Mouse (Mus musculus) layer of hippocampus, adult 9-11 months (tissue): ENCODE results near the gene Rtn4ip1.
"Not testable (repeated sequence)": the region's sequence is repeated elsewhere in the genome, so short reads cannot be mapped to it uniquely, and the experiment has no call there.

Experiments
- DNase-seq: peaks from one replicate; pipeline ENCODE4 v3.0.0; 2022

The Rtn4ip1 gene

GRCm38 (mm10) chr10:43901578-43902194 lies at the start of gene Rtn4ip1, which contains the start of gene Qrsl1:
Rtn4ip1 (plus strand) TSS chr10:43901807.
Qrsl1 (minus strand) TSS chr10:43901745.
- peak; percentile 93 for DNase-seq

DNA sequence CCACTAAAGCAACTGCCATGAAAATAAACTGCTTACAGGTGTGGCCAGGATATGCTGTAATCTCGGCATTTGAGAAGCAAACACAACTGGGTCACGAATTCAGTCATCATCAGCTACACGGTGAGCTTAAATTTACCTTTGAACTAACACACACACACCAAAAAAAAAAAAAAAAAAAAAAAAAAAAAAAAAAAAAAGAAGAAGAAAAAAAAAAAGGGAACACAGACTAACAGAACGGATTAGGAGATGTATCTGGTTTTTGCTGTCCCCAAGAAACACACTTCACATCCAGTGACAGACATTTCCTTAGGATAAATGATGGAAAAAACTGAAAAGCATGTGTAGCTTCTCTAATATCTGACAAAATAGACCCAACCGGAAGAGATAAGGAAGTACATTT lies 49.7 kb upstream of the Rtn4ip1 start:
- no peak for DNase-seq

GRCm38 (mm10) chr10:43855916-43856315 lies 45.7 kb upstream of the Rtn4ip1 start:
- no peak for DNase-seq

DNA sequence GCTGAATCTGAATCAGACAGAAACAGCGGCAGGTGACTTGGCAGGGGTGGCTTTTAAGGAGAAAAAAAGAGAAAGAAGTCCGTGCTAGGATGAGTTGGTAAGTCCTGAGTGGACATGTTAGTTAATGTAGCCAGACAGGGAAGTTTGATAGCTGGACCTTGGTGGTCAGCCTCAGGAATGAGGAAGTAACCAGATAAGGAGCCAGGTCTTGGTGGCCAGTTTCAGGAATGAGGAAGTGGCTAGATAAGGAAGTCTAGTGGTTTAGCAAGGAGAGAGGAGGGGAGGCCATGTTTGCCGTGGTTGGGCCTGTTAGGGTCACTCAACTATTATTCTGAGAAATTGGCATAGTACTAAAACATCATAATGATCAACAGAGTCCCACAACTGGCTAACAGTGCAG lies 45.3 kb upstream of the Rtn4ip1 start:
- DNase-seq, result peak; percentile 56

DNA sequence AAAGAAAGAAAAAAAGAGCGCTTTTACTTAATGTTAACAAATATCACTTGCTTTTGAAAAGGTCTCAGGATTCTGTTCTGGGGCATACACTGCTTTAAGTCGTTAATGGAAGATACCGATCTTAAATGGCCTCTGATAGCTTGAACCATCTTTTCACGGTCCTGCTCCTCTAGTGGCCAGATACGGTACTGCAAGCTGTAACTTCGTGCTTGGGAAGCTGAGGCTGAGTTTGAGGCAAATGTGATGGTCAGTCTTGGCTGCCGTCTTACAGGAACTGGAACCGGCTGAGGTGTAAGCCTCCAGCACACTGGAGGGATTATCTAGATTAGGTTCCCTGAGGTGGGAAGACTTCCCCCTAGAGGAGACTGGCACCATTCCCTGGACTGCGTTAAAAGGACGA lies 30.9 kb upstream of the Rtn4ip1 start:
- no peak for DNase-seq

DNA sequence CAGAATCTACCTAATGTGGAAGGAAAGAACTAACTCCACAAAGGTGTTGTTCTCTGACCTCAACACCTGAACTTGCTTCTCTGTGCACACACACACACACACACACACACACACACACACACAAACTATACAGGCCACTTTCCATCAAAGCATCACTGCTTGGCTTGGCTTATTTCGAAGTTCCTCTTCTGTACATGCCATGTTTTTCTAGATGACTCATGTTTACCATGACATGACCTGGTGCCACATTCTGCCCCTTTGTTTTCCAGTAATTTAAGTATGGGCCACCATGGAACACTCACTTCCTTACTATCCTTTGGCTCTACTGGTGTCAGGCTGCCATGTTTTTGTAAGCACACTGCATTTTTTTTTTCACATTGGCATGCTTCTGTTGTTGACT lies 30.1 kb upstream of the Rtn4ip1 start:
- DNase-seq, result no peak

DNA sequence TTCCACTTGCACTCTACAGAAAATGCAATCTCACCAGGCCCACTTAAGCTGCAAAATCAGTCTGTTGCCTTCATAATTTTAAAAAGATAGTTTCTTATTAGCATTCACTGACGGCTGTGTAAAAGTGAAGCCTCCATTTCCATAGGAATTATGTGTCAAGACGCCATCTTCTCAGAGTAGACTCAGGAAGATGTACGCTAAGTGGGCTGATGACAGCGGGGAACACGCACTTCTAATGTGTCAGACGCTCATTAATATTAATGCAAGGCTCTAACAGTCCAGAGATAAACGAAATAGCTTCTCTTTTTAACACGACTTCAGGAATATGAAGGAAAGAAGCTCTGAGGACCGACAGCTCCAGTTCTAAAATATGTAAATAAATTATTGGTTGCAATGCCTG lies 13.9 kb upstream of the Rtn4ip1 start:
- DNase-seq, result no peak

- DNase-seq, result no peak
Measured at GRCm38 (mm10) chr10:43888976-43889375, 12.6 kb upstream of the Rtn4ip1 start.

DNA sequence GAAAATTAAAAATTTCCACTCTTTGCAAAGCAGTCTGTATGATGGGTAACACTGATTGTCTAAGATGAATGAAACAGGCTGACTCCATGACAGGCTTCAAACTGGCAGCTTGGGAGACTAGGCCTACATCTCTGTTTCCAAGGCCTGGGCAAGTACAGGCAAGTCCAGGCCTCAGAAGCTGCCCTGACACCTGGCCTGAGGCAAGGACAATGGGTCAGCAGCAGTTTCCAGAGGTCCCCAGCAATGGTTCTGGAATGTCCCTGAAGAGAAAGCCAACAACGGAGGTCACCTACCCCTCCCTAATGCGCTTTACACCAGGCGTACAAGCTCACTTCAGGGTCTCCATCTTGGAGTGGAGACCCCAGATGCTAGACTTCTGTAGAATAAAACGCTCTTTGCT lies 8.6 kb upstream of the Rtn4ip1 start:
- DNase-seq, result no peak

GRCm38 (mm10) chr10:43896065-43896464 lies 5.5 kb upstream of the Rtn4ip1 start:
- no peak for DNase-seq

DNA sequence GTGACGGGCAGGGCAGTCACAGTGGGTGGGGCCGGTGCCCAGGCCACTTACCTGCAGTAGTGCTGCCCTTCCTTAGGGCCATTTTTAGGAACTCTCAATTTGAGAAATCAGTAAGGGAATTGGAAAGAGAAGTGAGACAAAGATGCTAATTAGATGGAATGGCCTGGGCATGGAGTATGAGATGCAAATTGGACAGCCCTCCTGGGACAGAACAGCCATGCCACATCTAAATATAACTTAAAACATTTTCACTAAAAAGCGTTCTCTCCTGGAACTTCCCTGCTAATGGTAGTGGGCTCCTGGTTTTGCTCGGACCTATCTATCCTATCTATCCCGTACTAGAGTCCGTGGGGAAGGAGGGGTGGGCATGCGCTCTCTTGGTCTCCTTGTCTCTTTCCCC lies 3.3 kb upstream of the Rtn4ip1 start:
- DNase-seq, result no peak

GRCm38 (mm10) chr10:43900883-43901570 lies 580 bp upstream of the Rtn4ip1 start:
- DNase-seq, result no peak

DNA sequence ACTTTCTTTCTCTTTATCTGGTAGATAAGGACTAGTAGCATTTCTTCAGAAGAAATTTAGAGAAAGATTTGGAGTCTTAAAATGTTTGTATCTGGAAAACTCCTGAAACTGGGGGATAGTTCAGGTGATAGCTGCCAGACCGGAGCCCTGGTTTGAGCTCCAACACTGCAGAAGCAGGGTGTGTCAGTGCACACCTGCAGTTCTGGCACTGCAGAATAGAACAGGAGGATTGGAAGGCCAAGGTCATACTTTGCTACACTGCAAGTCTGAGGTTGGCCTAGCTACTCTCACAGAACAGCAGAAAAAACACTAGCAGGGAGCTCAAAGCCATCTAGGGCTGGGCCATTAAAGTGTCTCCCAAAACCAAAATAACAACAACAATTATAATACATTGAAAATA lies 3.0 kb downstream of the Rtn4ip1 start:
- no peak for DNase-seq

- DNase-seq, result no peak
Measured at GRCm38 (mm10) chr10:43910032-43910872, 8.6 kb downstream of the Rtn4ip1 start.

DNA sequence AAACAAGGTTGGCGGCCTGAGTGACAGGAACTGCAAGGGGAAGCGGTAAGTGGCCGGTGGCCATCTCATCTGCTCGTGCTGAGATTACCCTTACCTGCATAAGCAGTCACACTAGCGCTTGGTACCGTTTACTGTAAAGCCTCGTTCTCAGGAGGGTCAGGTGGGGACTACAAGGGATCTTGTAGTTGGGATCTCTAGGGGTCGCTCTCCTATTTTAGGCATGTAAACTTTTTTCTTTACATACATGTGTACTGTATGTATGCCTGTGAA lies 9.2 kb downstream of the Rtn4ip1 start:
- no peak for DNase-seq

- DNase-seq, result no peak
Measured at GRCm38 (mm10) chr10:43912236-43912635, 10.6 kb downstream of the Rtn4ip1 start.

DNA sequence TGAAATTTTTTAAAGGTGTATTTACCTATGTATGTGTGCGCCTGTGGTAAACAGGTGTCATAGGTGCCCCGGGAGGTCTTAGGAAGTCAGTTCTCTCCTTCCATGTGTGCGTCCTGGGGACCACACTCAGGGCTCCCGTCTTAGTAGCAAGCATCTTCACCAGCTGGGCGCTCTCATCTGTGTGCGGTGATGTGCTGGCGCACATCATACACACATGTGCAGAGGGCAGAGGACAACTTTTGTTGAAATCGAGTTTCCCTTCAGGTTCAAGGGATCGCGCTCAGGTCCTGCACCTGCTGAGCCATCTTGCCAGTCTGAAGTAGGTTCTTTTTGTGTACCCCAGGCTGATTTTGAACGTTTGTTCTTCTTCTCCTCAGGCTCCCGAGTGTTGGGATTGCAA lies 14.6 kb downstream of the Rtn4ip1 start:
- no peak for DNase-seq

GRCm38 (mm10) chr10:43916737-43917136 lies 15.1 kb downstream of the Rtn4ip1 start:
- DNase-seq, result no peak

DNA sequence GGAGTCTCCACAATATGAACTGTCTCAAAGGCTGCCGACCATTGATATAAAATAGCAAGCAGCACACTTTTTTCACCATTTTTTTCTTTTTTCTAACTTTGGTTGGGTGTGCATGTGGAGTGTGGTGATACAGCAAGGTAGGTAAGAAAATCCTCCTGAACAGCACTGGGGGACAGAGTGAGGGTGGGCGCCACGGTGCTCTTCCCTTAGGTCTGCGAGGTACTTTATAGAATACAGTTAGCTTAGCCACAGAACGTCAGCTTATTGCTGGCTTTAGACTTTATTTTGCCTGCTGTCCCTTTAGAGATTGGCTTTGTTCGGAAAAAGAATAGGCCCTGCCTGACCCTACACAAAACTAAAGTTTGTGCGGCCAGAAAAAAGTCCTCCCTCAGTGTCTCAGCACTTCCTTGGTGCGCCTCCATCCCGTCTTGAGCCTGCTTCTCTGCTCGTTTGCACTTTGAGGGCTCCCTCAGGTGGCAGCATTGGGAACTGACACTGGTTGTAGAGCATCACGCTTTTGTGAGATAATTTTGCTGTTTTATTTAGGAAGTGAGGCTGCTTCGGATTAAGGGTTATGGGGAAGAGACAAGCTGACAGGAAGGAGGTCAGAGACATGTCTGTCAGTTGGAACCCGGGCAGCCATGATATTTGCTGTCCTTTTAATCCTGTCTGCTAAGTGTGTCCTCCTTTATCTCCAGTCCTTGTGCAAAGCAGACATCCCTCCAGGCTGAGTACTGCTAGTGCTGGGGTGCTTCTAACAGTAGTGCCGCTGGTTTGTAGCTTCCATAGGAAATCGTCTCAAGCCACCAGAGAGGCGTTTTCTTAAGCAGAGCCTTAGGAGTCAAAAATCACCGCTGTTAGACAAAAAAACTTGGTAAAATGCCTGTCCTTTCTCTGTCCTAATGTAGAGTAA lies 17.3 kb downstream of the Rtn4ip1 start:
- DNase-seq, result peak; percentile 58

DNA sequence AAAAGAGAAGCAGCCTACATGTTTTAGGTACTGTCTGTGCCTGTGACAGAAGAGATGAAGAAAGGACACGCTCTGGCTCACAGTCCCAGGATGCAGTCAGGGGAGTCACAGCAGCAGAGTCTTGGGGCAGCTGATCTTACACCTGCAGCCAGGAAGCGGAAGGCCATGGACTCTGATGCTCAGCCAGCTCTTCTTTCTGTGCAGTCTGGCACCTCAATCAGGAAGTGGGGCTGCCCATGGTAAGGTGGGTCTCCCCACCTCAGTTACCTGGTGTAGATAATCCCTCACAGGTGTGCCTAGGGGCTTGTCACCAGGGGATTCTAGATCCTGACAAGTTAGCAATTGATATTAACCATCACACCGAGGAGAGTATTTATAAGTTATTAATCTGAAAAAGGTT lies 21.5 kb downstream of the Rtn4ip1 start:
- no peak for DNase-seq

GRCm38 (mm10) chr10:43925776-43926175 lies 24.2 kb downstream of the Rtn4ip1 start:
- DNase-seq, result not testable (repeated sequence)

DNA sequence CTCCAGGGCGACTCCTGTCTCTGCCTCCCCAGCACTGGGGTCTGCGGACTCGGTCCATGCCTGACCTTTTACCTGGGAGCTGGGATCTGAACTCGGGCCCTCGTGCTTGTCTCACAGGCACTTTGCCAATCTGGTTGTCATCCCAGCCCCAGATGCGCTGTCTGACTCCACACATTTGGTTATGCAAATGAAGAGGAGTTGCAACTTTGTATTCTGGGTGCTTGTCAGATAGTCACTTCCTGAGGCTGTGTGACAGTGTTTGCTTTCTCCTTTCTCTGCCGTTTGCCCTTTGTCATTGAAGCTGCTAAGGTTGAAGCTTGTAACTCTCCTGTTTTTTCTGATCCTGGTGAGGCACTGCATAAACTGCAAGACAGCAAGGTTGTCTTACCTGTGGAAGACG lies 26.1 kb downstream of the Rtn4ip1 start:
- DNase-seq, result no peak

GRCm38 (mm10) chr10:43928596-43928995 lies 27.0 kb downstream of the Rtn4ip1 start:
- DNase-seq, result no peak
